Mouse (Mus musculus) stomach, postnatal 0 days (tissue): Measurements from ENCODE around the gene Slc5a6. TPM values are rescaled to one million over a fixed set of nuclear protein-coding genes. Genes with fewer than 3 reads are reported as not detected.

Experiments used
- ATAC-seq: fragments of 200-750 bp; cut with Nextera tagmentation; 2 replicates; pipeline ENCODE4 v1.8.0; 2017; ENCODE audit not compliant: low FRiP score, low TSS enrichment
- DNase-seq: peaks from one replicate; pipeline ENCODE4 v3.0.0-alpha.2; 2016; ENCODE audit warnings: low spot score
- H3K27ac ChIP-seq: fragments of 300-500 bp; sonication (generic); replicated peaks from 2 replicates; pipeline ENCODE4 v1.5.1; 2014; ENCODE audit warnings: mild to moderate bottlenecking, control low read depth
- H3K27me3 ChIP-seq: fragments of 300-500 bp; sonication (generic); 2 replicates; pipeline ENCODE4 v1.6.1; 2014; ENCODE audit warnings: low read length; ENCODE audit not compliant: control insufficient read depth, insufficient read depth
- H3K36me3 ChIP-seq: fragments of 300-500 bp; sonication (generic); 2 replicates; pipeline ENCODE4 v1.6.1; 2014; ENCODE audit warnings: low read length, mixed read lengths; ENCODE audit not compliant: control insufficient read depth, insufficient read depth
- H3K4me1 ChIP-seq: fragments of 300-500 bp; sonication (generic); replicated peaks from 2 replicates; pipeline ENCODE4 v1.6.1; 2014; ENCODE audit warnings: antibody characterized with exemption; ENCODE audit not compliant: control insufficient read depth, insufficient read depth
- H3K4me2 ChIP-seq: fragments of 300-500 bp; sonication (generic); replicated peaks from 2 replicates; pipeline ENCODE4 v1.6.1; 2014; ENCODE audit warnings: low read depth, mild to moderate bottlenecking, control low read depth, moderate library complexity
- H3K4me3 ChIP-seq: fragments of 300-500 bp; sonication (generic); 2 replicates; pipeline ENCODE4 v1.5.1; 2014; ENCODE audit warnings: low read depth, low read length, control low read depth
- H3K9ac ChIP-seq: fragments of 300-500 bp; sonication (generic); 2 replicates; pipeline ENCODE4 v1.6.1; 2014; ENCODE audit warnings: mild to moderate bottlenecking, low read length, control low read depth, mixed read lengths
- H3K9me3 ChIP-seq: fragments of 300-500 bp; sonication (generic); 2 replicates; pipeline ENCODE4 v1.6.1; 2016; ENCODE audit warnings: low read length; ENCODE audit not compliant: control insufficient read depth
- CTCF ChIP-seq: IDR thresholded peaks from 2 replicates; pipeline ENCODE4 v1.5.1; 2016; ENCODE audit warnings: antibody characterized with exemption, low read depth, mild to moderate bottlenecking, moderate library complexity
- EP300 ChIP-seq: optimal IDR thresholded peaks from 2 replicates; pipeline ENCODE3; 2016; ENCODE audit warnings: antibody characterized with exemption
- whole genome bisulfite sequencing: fragments of 180-500 bp; shearing (Covaris S2); extraction: QIAGEN DNeasy Blood & Tissue Kit; methylation state at CpG from one replicate; pipeline ENCODE4 v1.1.7; 2014; 5-methylcytosine and 5-hydroxymethylcytosine counted together
- polyA plus RNA-seq: library from polyadenylated mRNA; unstranded; fragments of >200 nt; fragmentation: Nextera tagmentation; extraction: Ambion mirVana; gene quantifications from 2 replicates; pipeline ENCODE4 v1.2.1, GENCODE M21; 2015

Slc5a6 gene
- polyA plus RNA-seq, 1 experiment from 2014 or later = 4.2 TPM

GRCm38 (mm10) chr5:31082935-31083625 is 34.4 kb upstream of the Slc5a6 start:
- ATAC-seq (no peak), DNase-seq (no peak)
- Histone ChIP-seq H3K4me1 (no peaks in the 10 kb centered on the region), H3K9ac (no peak overlapping the region), H3K4me2 (no peak overlapping the region), H3K27me3 (peaks cover 5% of the 10 kb centered on the region; the same call in 1 of the 2 replicates), H3K36me3 (peaks cover 3% of the 10 kb centered on the region; the same call in 1 of the 2 replicates), H3K27ac (no peak overlapping the region), H3K9me3 (no peaks in the 10 kb centered on the region), H3K4me3 (no peak overlapping the region)
- WGBS = 30% methylated on average over 12 of the region's 12 CpGs
- TF ChIP-seq CTCF (no peak), EP300 (no peak)

GRCm38 (mm10) chr5:31082355-31082754 is 33.6 kb upstream of the Slc5a6 start:
- Histone ChIP-seq H3K9me3 (no peaks in the 10 kb centered on the region), H3K9ac (no peak overlapping the region), H3K4me3 (no peak overlapping the region), H3K36me3 (peaks cover 8% of the 10 kb centered on the region; the same call in 1 of the 2 replicates), H3K27me3 (peaks cover 5% of the 10 kb centered on the region; the same call in 1 of the 2 replicates), H3K27ac (no peak overlapping the region), H3K4me1 (no peaks in the 10 kb centered on the region), H3K4me2 (no peak overlapping the region)
- peak; percentile 41 for ATAC-seq
- WGBS = 11% methylated on average over 5 of the region's 5 CpGs
- TF ChIP-seq CTCF (peak; percentile 75), EP300 (no peak)
- peak; percentile 70 for DNase-seq

DNA sequence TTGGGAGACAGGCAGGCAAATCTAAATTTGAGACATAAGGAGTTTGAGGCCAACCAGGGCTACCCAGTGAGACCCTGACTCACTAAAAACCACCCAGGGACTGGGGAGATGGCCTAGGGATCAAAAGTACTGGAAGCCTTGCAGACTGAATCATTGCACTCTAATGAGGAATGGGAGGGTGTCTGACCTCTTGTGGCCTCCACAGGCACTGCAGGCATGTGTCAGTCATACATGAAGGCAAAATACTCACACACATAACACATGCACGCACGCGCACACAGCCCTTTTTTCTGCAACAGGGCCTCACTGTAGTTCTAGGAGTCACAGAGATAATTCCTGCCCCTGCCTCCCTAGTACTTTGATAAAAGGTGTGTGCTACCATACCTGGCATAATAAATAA is 32.7 kb upstream of the Slc5a6 start:
- Histone ChIP-seq H3K4me3 (no peak overlapping the region), H3K27ac (no peak overlapping the region), H3K27me3 (peaks cover 5% of the 10 kb centered on the region; the same call in 1 of the 2 replicates), H3K36me3 (peaks cover 11% of the 10 kb centered on the region), H3K9ac (no peak overlapping the region), H3K4me2 (no peak overlapping the region), H3K9me3 (no peaks in the 10 kb centered on the region), H3K4me1 (no peaks in the 10 kb centered on the region)
- ATAC-seq (no peak), DNase-seq (peak; percentile 59)
- TF ChIP-seq CTCF (peak; percentile 77), EP300 (no peak)
- 84% methylated on average over 3 of the region's 3 CpGs for WGBS

GRCm38 (mm10) chr5:31080795-31081164 is 32.1 kb upstream of the Slc5a6 start:
- WGBS = 53% methylated on average over 3 of the region's 3 CpGs
- TF ChIP-seq EP300 (no peak), CTCF (no peak)
- ATAC-seq (no peak), DNase-seq (no peak)
- H3K36me3 ChIP-seq = peaks cover 18% of the 10 kb centered on the region
- H3K4me3 ChIP-seq = no peak overlapping the region
- H3K4me1 ChIP-seq = no peaks in the 10 kb centered on the region
- no peak overlapping the region for H3K27ac ChIP-seq
- H3K27me3 ChIP-seq = peaks cover 5% of the 10 kb centered on the region; the same call in 1 of the 2 replicates
- no peak overlapping the region for H3K9ac ChIP-seq
- H3K9me3 ChIP-seq = no peaks in the 10 kb centered on the region
- H3K4me2 ChIP-seq = no peak overlapping the region

- no peaks in the 10 kb centered on the region for H3K4me1 ChIP-seq
- peaks cover 19% of the 10 kb centered on the region for H3K36me3 ChIP-seq
- H3K4me3 ChIP-seq = no peak overlapping the region
- H3K27me3 ChIP-seq = peaks cover 5% of the 10 kb centered on the region; the same call in 1 of the 2 replicates
- H3K9me3 ChIP-seq = no peaks in the 10 kb centered on the region
- H3K9ac ChIP-seq = no peak overlapping the region
- H3K4me2 ChIP-seq = no peak overlapping the region
- ATAC-seq (no peak), DNase-seq (no peak)
- H3K27ac ChIP-seq = no peak overlapping the region
- TF ChIP-seq EP300 (no peak), CTCF (no peak)
- WGBS = 62% methylated on average over 13 of the region's 13 CpGs
Measured at GRCm38 (mm10) chr5:31080059-31080794, 31.5 kb upstream of the Slc5a6 start.

DNA sequence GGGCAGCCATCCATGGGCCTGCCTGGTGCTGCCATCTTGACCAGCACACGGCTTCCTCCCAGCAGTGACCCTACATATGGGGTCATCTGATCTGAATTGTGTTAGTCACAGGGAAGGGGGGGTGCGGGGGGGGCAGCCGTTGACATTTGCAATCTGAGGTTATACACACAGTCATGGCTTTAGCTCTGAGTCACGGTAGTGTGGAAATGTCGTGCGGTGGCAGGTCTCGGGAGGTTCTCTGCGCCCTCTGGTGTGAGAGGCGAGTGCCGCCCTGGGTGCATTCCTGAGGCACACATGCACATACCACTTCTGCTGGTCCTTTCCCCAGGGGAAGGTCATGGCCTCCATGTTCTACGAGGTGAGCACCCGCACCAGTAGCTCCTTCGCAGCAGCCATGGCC is 27.6 kb upstream of the Slc5a6 start:
- Histone ChIP-seq H3K9me3 (no peaks in the 10 kb centered on the region), H3K27me3 (no peaks in the 10 kb centered on the region), H3K36me3 (peaks cover 43% of the 10 kb centered on the region), H3K9ac (no peak overlapping the region), H3K27ac (no peak overlapping the region), H3K4me2 (no peak overlapping the region), H3K4me1 (no peaks in the 10 kb centered on the region), H3K4me3 (no peak overlapping the region)
- DNase-seq (no peak), ATAC-seq (0 out of 2 replicates have a peak, but pooled peaks have one; percentile 20)
- TF ChIP-seq EP300 (no peak), CTCF (no peak)
- WGBS = 88% methylated on average over 13 of the region's 13 CpGs
